Mouse (Mus musculus) liver, adult 2 months (tissue): ENCODE results near the gene Zbtb4. TPM values are rescaled to one million over a fixed set of nuclear protein-coding genes. Genes with fewer than 3 reads are reported as not detected.

Experiments
- DNase-seq: peaks from one replicate; pipeline ENCODE4 v3.0.0-alpha.2; 2011; ENCODE audit warnings: low read depth, low spot score; ENCODE audit errors: extremely low read depth
- H3K27ac ChIP-seq: fragments of 200-500 bp; replicated peaks from 2 replicates; pipeline ENCODE4 v1.5.1; 2012; ENCODE audit warnings: low read depth, mild to moderate bottlenecking, control low read depth, inconsistent platforms, low read length; ENCODE audit not compliant: insufficient read depth
- H3K27me3 ChIP-seq: fragments of 200-500 bp; 2 replicates; pipeline ENCODE4 v1.6.1; 2012; ENCODE audit warnings: mild to moderate bottlenecking, moderate library complexity, low read length, inconsistent platforms; ENCODE audit not compliant: control insufficient read depth, insufficient read depth
- H3K36me3 ChIP-seq: fragments of 200-500 bp; 2 replicates; pipeline ENCODE4 v1.6.1; 2012; ENCODE audit warnings: low read length, inconsistent platforms; ENCODE audit not compliant: control insufficient read depth, insufficient read depth
- H3K4me1 ChIP-seq: fragments of 200-500 bp; 2 replicates; pipeline ENCODE4 v1.6.1; 2011; ENCODE audit warnings: low read length; ENCODE audit not compliant: control insufficient read depth, insufficient read depth
- H3K4me3 ChIP-seq: fragments of 200-500 bp; 2 replicates; pipeline ENCODE4 v1.5.1; 2011; ENCODE audit warnings: low read depth, mild to moderate bottlenecking, control low read depth, low read length, moderate library complexity; ENCODE audit not compliant: insufficient read depth
- H3K79me2 ChIP-seq: fragments of 200-500 bp; 2 replicates; pipeline ENCODE4 v1.6.1; 2012; ENCODE audit warnings: inconsistent platforms, mild to moderate bottlenecking, low read length, moderate library complexity; ENCODE audit not compliant: control insufficient read depth, insufficient read depth
- H3K9ac ChIP-seq: fragments of 200-500 bp; 2 replicates; pipeline ENCODE4 v1.6.1; 2012; ENCODE audit warnings: low read depth, mild to moderate bottlenecking, control low read depth, inconsistent platforms, low read length
- CTCF ChIP-seq: fragments of 200-500 bp; IDR thresholded peaks from 2 replicates; pipeline ENCODE4 v1.5.1; 2011; ENCODE audit warnings: low read depth, low read length, control low read depth
- POLR2A ChIP-seq: fragments of 200-500 bp; IDR thresholded peaks from 2 replicates; pipeline ENCODE4 v1.6.1; 2011; ENCODE audit warnings: low read length, control low read depth; ENCODE audit not compliant: insufficient read depth; ENCODE audit errors: extremely low read depth
- WGBS: fragments of 180-500 bp; shearing (Covaris S2); methylation state at CpG from one replicate; pipeline ENCODE4 v1.1.7; 2018; 5-methylcytosine and 5-hydroxymethylcytosine counted together
- polyA plus RNA-seq: library from polyadenylated mRNA; depleted of rRNA; stranded (reverse); fragments of >200 nt; gene quantifications from 2 replicates; pipeline ENCODE4 v1.2.3, GENCODE M21; 2012
- total RNA-seq: library from RNA; depleted of rRNA; stranded (reverse); fragments of >200 nt; gene quantifications from 2 replicates; pipeline ENCODE4 v1.2.3, GENCODE M21; 2014

Zbtb4 gene
- total and polyA plus RNA-seq, 2 experiments, result 2.6 to 9.7 TPM

DNA sequence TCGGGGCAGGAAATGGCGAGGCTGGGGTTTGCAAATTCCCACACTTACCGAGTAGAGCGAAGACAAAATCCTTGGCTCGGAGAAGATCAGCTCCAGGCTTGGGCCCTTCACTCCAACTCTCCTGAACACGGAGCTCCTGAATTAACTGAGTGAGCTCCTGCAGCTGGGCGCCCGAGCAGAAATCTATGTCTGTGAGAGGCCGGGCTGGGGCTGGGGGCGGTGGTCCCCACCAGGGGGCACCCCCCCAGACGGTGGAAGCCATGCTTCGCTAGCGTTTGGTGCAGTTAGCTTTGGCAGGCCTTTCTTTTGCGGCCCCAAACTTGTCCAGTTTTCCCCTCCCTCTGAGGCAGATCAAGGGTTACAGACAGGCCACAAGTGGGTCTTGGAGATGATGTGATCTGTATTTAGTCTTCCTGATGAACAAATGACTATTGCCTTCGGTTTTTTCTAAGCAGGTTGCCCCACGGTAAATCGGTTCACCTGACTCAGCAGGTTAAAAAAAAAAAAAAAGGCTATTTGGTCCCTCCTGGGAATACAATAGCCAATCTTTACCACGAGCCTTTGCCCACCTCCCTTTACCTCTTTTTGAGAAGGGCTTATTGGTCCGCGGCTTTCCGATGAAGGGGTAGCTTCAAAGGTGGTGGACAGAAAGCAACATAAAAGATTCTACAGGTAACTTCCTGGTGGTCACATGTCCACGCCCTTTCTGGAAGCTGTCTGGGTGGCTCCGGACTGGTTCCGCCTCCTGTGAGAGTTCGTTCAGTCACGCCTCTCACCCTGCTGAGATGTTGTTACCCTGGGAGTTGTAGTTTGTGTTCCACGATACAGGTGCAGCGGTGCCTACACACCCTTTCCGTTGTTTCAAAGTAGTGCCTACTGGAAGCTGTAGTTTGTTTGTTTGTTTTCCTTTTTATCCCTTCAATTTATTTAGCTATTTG lies 39.5 kb downstream of the Zbtb4 start, which contains the start of gene Tmem102:
Gene Tmem102, minus strand, starts transcription at position 653 of the 938 bp plus-strand sequence.
- 29% methylated on average over 29 of the region's 29 CpGs for WGBS
- TF ChIP-seq CTCF (no peak), POLR2A (no peak)
- Histone ChIP-seq H3K4me1 (peaks cover 4% of the 10 kb centered on the region), H3K36me3 (no peaks in the 10 kb centered on the region), H3K4me3 (peak within 1 kb of the TSS; percentile 56), H3K9ac (peak within 1 kb of the TSS; percentile 54), H3K27ac (peak within 1 kb of the TSS; percentile 59), H3K79me2 (no peaks in the 10 kb centered on the region), H3K27me3 (peaks cover 9% of the 10 kb centered on the region)
- peak; percentile 87 for DNase-seq

- no peak for TF ChIP-seq CTCF
- no peak for TF ChIP-seq POLR2A
- H3K27me3 ChIP-seq, result peaks cover 7% of the 10 kb centered on the region
- H3K79me2 ChIP-seq, result no peaks in the 10 kb centered on the region
- peaks cover 4% of the 10 kb centered on the region for H3K4me1 ChIP-seq
- 95% methylated on average over 4 of the region's 4 CpGs for WGBS
- no peak overlapping the region for H3K27ac ChIP-seq
- no peak for DNase-seq
- H3K9ac ChIP-seq, result no peak overlapping the region
- no peak overlapping the region for H3K4me3 ChIP-seq
- H3K36me3 ChIP-seq, result no peaks in the 10 kb centered on the region
These were observed 40.7 kb downstream of the Zbtb4 start for GRCm38 (mm10) chr11:69806378-69806777.

DNA sequence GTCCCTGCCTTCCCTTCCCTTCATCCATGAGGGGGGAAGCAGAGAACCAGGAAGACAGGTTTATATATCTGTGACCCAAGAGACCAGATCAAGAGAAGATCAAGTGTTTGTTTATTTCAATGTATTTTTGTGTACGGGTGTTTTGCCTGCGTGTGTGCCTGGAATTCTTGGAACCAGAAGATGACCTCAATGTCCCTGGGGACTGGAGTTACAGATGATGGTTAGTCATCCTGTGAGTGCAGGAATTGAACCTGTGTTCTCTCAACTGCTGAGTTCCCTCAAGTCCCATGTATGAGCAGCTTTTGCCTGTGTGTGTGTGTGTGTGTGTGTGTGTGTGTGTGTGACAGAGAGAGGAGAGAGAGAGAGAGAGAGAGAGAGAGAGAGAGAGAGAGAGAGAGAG lies 41.9 kb downstream of the Zbtb4 start:
- TF ChIP-seq POLR2A (no peak), CTCF (no peak)
- DNase-seq, result no peak
- Histone ChIP-seq H3K4me3 (no peak overlapping the region), H3K4me1 (peaks cover 4% of the 10 kb centered on the region), H3K27ac (no peak overlapping the region), H3K36me3 (no peaks in the 10 kb centered on the region), H3K27me3 (0 out of 2 replicates have a peak, but pooled peaks cover under 1% of the 10 kb centered on the region), H3K9ac (no peak overlapping the region), H3K79me2 (no peaks in the 10 kb centered on the region)
- 87% methylated on average over 2 of the region's 2 CpGs for WGBS

- no peak for TF ChIP-seq POLR2A
- TF ChIP-seq CTCF, result no peak
- Histone ChIP-seq H3K36me3 (no peaks in the 10 kb centered on the region), H3K27me3 (no peaks in the 10 kb centered on the region), H3K4me3 (no peak overlapping the region), H3K27ac (no peak overlapping the region), H3K4me1 (no peaks in the 10 kb centered on the region), H3K9ac (no peak overlapping the region), H3K79me2 (no peaks in the 10 kb centered on the region)
- DNase-seq, result no peak
These were observed 44.6 kb downstream of the Zbtb4 start for GRCm38 (mm10) chr11:69810280-69810679.

- H3K27me3 ChIP-seq, result no peaks in the 10 kb centered on the region
- no peaks in the 10 kb centered on the region for H3K79me2 ChIP-seq
- no peaks in the 10 kb centered on the region for H3K36me3 ChIP-seq
- no peak within 1 kb of the TSS for H3K9ac ChIP-seq
- H3K4me1 ChIP-seq, result no peaks in the 10 kb centered on the region
- TF ChIP-seq CTCF (no peak), POLR2A (no peak)
- H3K27ac ChIP-seq, result no peak within 1 kb of the TSS
- 58% methylated on average over 10 of the region's 10 CpGs for WGBS
- no peak within 1 kb of the TSS for H3K4me3 ChIP-seq
- no peak for DNase-seq
These were observed 49.4 kb downstream of the Zbtb4 start, which contains the start of gene Gm39566 for GRCm38 (mm10) chr11:69815155-69815554. TSS of gene Gm39566 (minus strand) at chr11:69815298.

GRCm38 (mm10) chr11:69816520-69816919 lies 50.8 kb downstream of the Zbtb4 start:
- no peak overlapping the region for H3K4me3 ChIP-seq
- WGBS, result 95% methylated on average over 12 of the region's 12 CpGs
- H3K36me3 ChIP-seq, result no peaks in the 10 kb centered on the region
- H3K79me2 ChIP-seq, result no peaks in the 10 kb centered on the region
- DNase-seq, result no peak
- no peak overlapping the region for H3K9ac ChIP-seq
- H3K27ac ChIP-seq, result no peak overlapping the region
- no peaks in the 10 kb centered on the region for H3K27me3 ChIP-seq
- H3K4me1 ChIP-seq, result no peaks in the 10 kb centered on the region
- TF ChIP-seq CTCF, result no peak
- no peak for TF ChIP-seq POLR2A
